Mouse (Mus musculus): Measurements from ENCODE around the gene Mrpl41.

Mrpl41 gene

GRCm38 (mm10) chr2:24935057-24935796 lies 39.7 kb downstream of the Mrpl41 start, which contains the start of gene Arrdc1:
Gene Arrdc1 (minus strand): TSS chr2:24935252.
- DNase-seq (ENCODE audit: low spot score in 2 of 2) = peak; percentile 83 to 86

DNA sequence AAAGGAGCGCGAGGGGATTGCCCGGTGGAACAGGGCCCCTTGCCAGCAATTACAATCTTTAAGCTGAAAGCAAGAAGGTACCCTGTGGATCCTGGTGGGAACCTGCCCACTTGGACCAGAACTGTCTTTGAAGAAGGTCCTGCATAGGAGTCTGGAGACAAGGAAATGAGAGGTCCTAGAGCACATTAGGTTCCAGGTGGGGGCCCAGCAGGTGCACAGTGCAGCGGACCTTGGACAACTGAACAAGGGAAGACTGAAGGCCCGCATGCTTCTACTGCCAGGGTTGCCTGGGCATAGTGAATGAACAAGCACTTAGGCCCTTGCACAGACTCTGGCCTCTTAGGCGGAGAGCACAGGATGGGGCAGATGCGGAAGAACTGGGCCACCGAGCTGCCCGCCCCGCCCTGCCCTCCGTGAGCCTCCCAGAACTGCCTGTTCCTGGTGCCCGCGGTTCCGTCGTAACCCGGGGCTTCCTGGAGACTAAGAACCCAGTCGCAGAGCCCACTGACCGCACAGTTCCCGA lies 40.4 kb downstream of the Mrpl41 start:
- DNase-seq (ENCODE audit: low spot score in 2 of 2) = peak in 1 of 2 experiments; percentile 21

DNA sequence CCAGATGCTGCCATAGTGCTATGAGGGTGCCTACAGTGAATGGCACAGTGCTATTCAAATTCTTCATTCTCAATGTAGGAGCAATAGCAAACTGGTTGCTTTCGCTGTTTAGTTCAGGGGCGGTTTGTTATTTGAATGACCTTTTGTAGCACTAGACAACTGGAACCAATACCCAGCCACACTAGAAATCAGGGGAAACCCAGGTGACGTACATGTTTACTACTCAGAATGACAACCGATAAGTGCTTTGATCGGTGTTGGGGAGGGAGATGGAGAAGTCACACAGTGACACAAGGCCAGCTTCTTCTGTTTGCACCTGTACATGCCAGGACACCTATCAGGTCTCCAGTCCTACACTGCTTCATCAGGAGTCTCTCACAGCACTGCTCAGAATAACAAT lies 45.3 kb downstream of the Mrpl41 start:
- no peak for DNase-seq (ENCODE audit: low spot score in 2 of 2)

DNA sequence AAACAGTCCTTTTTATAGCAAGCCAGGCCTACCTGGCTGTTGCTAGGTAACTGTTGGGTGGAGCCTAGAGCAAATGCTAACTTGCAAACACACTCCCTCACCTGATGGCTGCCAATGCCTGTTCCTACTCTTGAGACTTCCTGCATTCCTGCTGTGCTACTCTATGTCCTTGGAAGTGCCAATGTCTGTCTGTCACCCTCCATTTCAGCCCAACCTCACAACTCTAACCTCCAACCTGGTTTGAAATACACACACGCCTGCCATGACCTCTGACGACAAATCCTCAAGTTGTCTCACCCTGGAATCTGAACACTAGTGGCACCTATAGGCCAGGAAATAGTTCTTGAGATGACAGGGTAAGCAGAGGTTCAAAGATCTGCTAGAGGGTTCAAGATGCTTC lies 45.8 kb downstream of the Mrpl41 start:
- no peak for DNase-seq (ENCODE audit: low spot score in 2 of 2)

- no peak for DNase-seq (ENCODE audit: low spot score in 2 of 2)
Observed at GRCm38 (mm10) chr2:24927810-24928479, 47.0 kb downstream of the Mrpl41 start.

GRCm38 (mm10) chr2:24926965-24927358 lies 47.9 kb downstream of the Mrpl41 start:
- DNase-seq (ENCODE audit: low spot score in 2 of 2) = no peak

GRCm38 (mm10) chr2:24926345-24926964 lies 48.4 kb downstream of the Mrpl41 start:
- DNase-seq (ENCODE audit: low spot score in 2 of 2) = no peak

DNA sequence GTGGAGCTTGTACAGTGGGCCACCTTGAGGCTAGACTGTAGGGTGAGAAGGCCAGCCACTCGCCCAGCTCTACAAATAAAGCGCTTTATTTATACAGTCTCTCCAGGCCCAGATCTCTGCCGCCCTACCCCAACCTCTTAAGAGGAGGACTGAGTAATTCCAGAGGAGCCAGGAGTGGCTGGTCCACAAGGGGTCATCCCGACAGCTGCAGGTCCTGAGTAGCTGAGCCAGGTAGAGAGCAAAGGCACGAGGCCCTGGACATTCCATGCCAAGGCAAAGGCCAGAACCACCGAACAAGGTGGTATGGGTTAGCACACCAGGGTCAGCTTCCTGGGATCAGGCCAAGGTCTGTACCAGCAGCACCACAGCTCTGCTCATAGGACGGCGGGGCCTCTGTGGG lies 49.6 kb downstream of the Mrpl41 start:
- DNase-seq (ENCODE audit: low spot score in 2 of 2) = no peak
